Mouse (Mus musculus): ENCODE measurements around the gene Scnm1. TPM values are rescaled to one million over a fixed set of nuclear protein-coding genes. Genes with fewer than 3 reads are reported as not detected.
A peak's percentile ranks its signal among the peaks of the same experiment; 100 is the strongest.
"Not testable (repeated sequence)": the region's sequence is repeated elsewhere in the genome, so short reads cannot be mapped to it uniquely, and the experiment has no call there.

The Scnm1 gene
- polyA plus RNA-seq, 1 experiment from 2014 or later, result 52.7 TPM

GRCm38 (mm10) chr3:95133176-95133575, 635 bp downstream of the Scnm1 start:
- no peaks in the 10 kb centered on the region for H3K27me3 ChIP-seq (replicated peaks)
- H3K9me3 ChIP-seq (replicated peaks), result no peaks in the 10 kb centered on the region
- ATAC-seq (ENCODE audit: insufficient number of reproducible peaks, low FRiP score), result no peak
- peaks cover 19% of the 10 kb centered on the region for H3K4me1 ChIP-seq (replicated peaks)
- 0 out of 2 replicates have a peak overlapping the region, but pooled peaks have one; percentile 80 for H3K27ac ChIP-seq (ENCODE audit: poor library complexity, severe bottlenecking)
- H3K36me3 ChIP-seq, result peaks cover 33% of the 10 kb centered on the region
- WGBS, result 55% methylated on average over 11 of the region's 11 CpGs
- H3K4me3 ChIP-seq, result peak overlapping the region; percentile 85
- peak overlapping the region; percentile 87 for H3K9ac ChIP-seq
- peak overlapping the region; percentile 84 for H3K4me2 ChIP-seq

GRCm38 (mm10) chr3:95132389-95132788, 1.4 kb downstream of the Scnm1 start:
- peaks cover 19% of the 10 kb centered on the region for H3K4me1 ChIP-seq (replicated peaks)
- not testable (repeated sequence) for H3K27me3 ChIP-seq (replicated peaks); ATAC-seq (ENCODE audit: insufficient number of reproducible peaks, low FRiP score); H3K9me3 ChIP-seq (replicated peaks); H3K9ac ChIP-seq; H3K4me3 ChIP-seq; H3K27ac ChIP-seq (ENCODE audit: poor library complexity, severe bottlenecking); H3K4me2 ChIP-seq
- H3K36me3 ChIP-seq, result peaks cover 30% of the 10 kb centered on the region
- WGBS, result 78% methylated on average over 2 of the region's 2 CpGs

GRCm38 (mm10) chr3:95130081-95130480, 3.7 kb downstream of the Scnm1 start:
- 87% methylated on average over 5 of the region's 5 CpGs for WGBS
- H3K4me3 ChIP-seq, result no peak overlapping the region
- H3K9ac ChIP-seq, result no peak overlapping the region
- H3K27me3 ChIP-seq (replicated peaks), result no peaks in the 10 kb centered on the region
- no peaks in the 10 kb centered on the region for H3K9me3 ChIP-seq (replicated peaks)
- H3K36me3 ChIP-seq, result peaks cover 30% of the 10 kb centered on the region
- no peak for ATAC-seq (ENCODE audit: insufficient number of reproducible peaks, low FRiP score)
- no peak overlapping the region for H3K27ac ChIP-seq (ENCODE audit: poor library complexity, severe bottlenecking)
- H3K4me1 ChIP-seq (replicated peaks), result peaks cover 13% of the 10 kb centered on the region
- H3K4me2 ChIP-seq, result no peak overlapping the region

- Histone ChIP-seq H3K27ac (ENCODE audit: poor library complexity, severe bottlenecking) (no peak overlapping the region), H3K36me3 (peaks cover 30% of the 10 kb centered on the region), H3K4me2 (no peak overlapping the region), H3K9me3 (replicated peaks) (no peaks in the 10 kb centered on the region), H3K9ac (no peak overlapping the region), H3K4me1 (replicated peaks) (peaks cover 18% of the 10 kb centered on the region), H3K4me3 (no peak overlapping the region), H3K27me3 (replicated peaks) (no peaks in the 10 kb centered on the region)
- 63% methylated on average over 6 of the region's 6 CpGs for WGBS
- ATAC-seq (ENCODE audit: insufficient number of reproducible peaks, low FRiP score), result no peak
These were observed 4.6 kb downstream of the Scnm1 start for GRCm38 (mm10) chr3:95129226-95129651.

GRCm38 (mm10) chr3:95124972-95125371, 8.8 kb downstream of the Scnm1 start:
- 16% methylated on average over 5 of the region's 5 CpGs for WGBS
- no peak overlapping the region for H3K4me2 ChIP-seq
- 0 out of 2 replicates have a peak overlapping the region, but pooled peaks have one; percentile 8 for H3K9ac ChIP-seq
- peak; percentile 65; the same call in 1 of the 2 replicates for ATAC-seq (ENCODE audit: insufficient number of reproducible peaks, low FRiP score)
- no peaks in the 10 kb centered on the region for H3K27me3 ChIP-seq (replicated peaks)
- peaks cover 14% of the 10 kb centered on the region for H3K4me1 ChIP-seq (replicated peaks)
- peaks cover 40% of the 10 kb centered on the region for H3K36me3 ChIP-seq
- H3K9me3 ChIP-seq (replicated peaks), result no peaks in the 10 kb centered on the region
- H3K27ac ChIP-seq (ENCODE audit: poor library complexity, severe bottlenecking), result no peak overlapping the region; the same call in 1 of the 2 replicates
- no peak overlapping the region for H3K4me3 ChIP-seq

- H3K27ac ChIP-seq (ENCODE audit: poor library complexity, severe bottlenecking), result peak within 1 kb of the TSS; percentile 22; the same call in 1 of the 2 replicates
- no peak within 1 kb of the TSS for H3K4me3 ChIP-seq
- H3K4me1 ChIP-seq (replicated peaks), result peaks cover 14% of the 10 kb centered on the region
- no peak within 1 kb of the TSS for H3K4me2 ChIP-seq
- WGBS, result 53% methylated on average over 6 of the region's 6 CpGs
- 0 out of 2 replicates have a peak within 1 kb of the TSS, but pooled peaks have one; percentile 8 for H3K9ac ChIP-seq
- no peak; the same call in 1 of the 2 replicates for ATAC-seq (ENCODE audit: insufficient number of reproducible peaks, low FRiP score)
- H3K9me3 ChIP-seq (replicated peaks), result no peaks in the 10 kb centered on the region
- peaks cover 40% of the 10 kb centered on the region for H3K36me3 ChIP-seq
- no peaks in the 10 kb centered on the region for H3K27me3 ChIP-seq (replicated peaks)
These were observed 9.6 kb downstream of the Scnm1 start, which contains the start of gene Tmod4 for GRCm38 (mm10) chr3:95124246-95124645. TSS of gene Tmod4 (plus strand) at chr3:95124476.

GRCm38 (mm10) chr3:95121580-95121979, 12.2 kb downstream of the Scnm1 start:
- peak; percentile 41; the same call in 1 of the 2 replicates for ATAC-seq (ENCODE audit: insufficient number of reproducible peaks, low FRiP score)
- Histone ChIP-seq H3K36me3 (peaks cover 55% of the 10 kb centered on the region), H3K4me1 (replicated peaks) (peaks cover 14% of the 10 kb centered on the region), H3K9me3 (replicated peaks) (no peaks in the 10 kb centered on the region), H3K27me3 (replicated peaks) (no peaks in the 10 kb centered on the region), H3K4me3 (no peak overlapping the region), H3K9ac (no peak overlapping the region), H3K27ac (ENCODE audit: poor library complexity, severe bottlenecking) (peak overlapping the region; percentile 50), H3K4me2 (no peak overlapping the region)
- WGBS, result 52% methylated on average over 6 of the region's 6 CpGs

GRCm38 (mm10) chr3:95117751-95118150, 16.1 kb downstream of the Scnm1 start:
- no peak overlapping the region for H3K9ac ChIP-seq
- no peak overlapping the region for H3K27ac ChIP-seq (ENCODE audit: poor library complexity, severe bottlenecking)
- H3K4me3 ChIP-seq, result no peak overlapping the region
- peaks cover 75% of the 10 kb centered on the region for H3K36me3 ChIP-seq
- H3K9me3 ChIP-seq (replicated peaks), result no peaks in the 10 kb centered on the region
- no peaks in the 10 kb centered on the region for H3K27me3 ChIP-seq (replicated peaks)
- 84% methylated on average over 2 of the region's 2 CpGs for WGBS
- peaks cover 1% of the 10 kb centered on the region; the same call in 1 of the 2 replicates for H3K4me1 ChIP-seq (replicated peaks)
- no peak overlapping the region for H3K4me2 ChIP-seq
- ATAC-seq (ENCODE audit: insufficient number of reproducible peaks, low FRiP score), result no peak

- no peak for ATAC-seq (ENCODE audit: insufficient number of reproducible peaks, low FRiP score)
- peaks cover 28% of the 10 kb centered on the region for H3K36me3 ChIP-seq
- H3K27me3 ChIP-seq (replicated peaks), result no peaks in the 10 kb centered on the region
- no peak overlapping the region; the same call in 1 of the 2 replicates for H3K4me2 ChIP-seq
- WGBS, result 96% methylated on average over 1 of the region's 1 CpGs
- H3K4me3 ChIP-seq, result 0 out of 2 replicates have a peak overlapping the region, but pooled peaks have one; percentile 22
- H3K9me3 ChIP-seq (replicated peaks), result no peaks in the 10 kb centered on the region
- no peak overlapping the region for H3K27ac ChIP-seq (ENCODE audit: poor library complexity, severe bottlenecking)
- no peak overlapping the region for H3K9ac ChIP-seq
- H3K4me1 ChIP-seq (replicated peaks), result peaks cover 16% of the 10 kb centered on the region
These were observed 21.1 kb downstream of the Scnm1 start for GRCm38 (mm10) chr3:95112760-95113159.

GRCm38 (mm10) chr3:95110911-95111726, 22.7 kb downstream of the Scnm1 start, which contains the start of gene Vps72:
TSS of gene Vps72 (plus strand) at chr3:95111022.
- WGBS, result under 1% methylated on average over 54 of the region's 54 CpGs
- Histone ChIP-seq H3K4me3 (peak within 1 kb of the TSS; percentile 84), H3K27me3 (replicated peaks) (no peaks in the 10 kb centered on the region), H3K9me3 (replicated peaks) (no peaks in the 10 kb centered on the region), H3K4me1 (replicated peaks) (peaks cover 16% of the 10 kb centered on the region), H3K36me3 (peaks cover 19% of the 10 kb centered on the region), H3K9ac (peak within 1 kb of the TSS; percentile 83), H3K27ac (ENCODE audit: poor library complexity, severe bottlenecking) (peak within 1 kb of the TSS; percentile 97), H3K4me2 (peak within 1 kb of the TSS; percentile 64)
- ATAC-seq (ENCODE audit: insufficient number of reproducible peaks, low FRiP score), result peak; percentile 76

GRCm38 (mm10) chr3:95107898-95108297, 25.9 kb downstream of the Scnm1 start:
- Histone ChIP-seq H3K9ac (no peak overlapping the region), H3K9me3 (replicated peaks) (no peaks in the 10 kb centered on the region), H3K4me2 (no peak overlapping the region), H3K27me3 (replicated peaks) (no peaks in the 10 kb centered on the region), H3K27ac (ENCODE audit: poor library complexity, severe bottlenecking) (no peak overlapping the region), H3K4me1 (replicated peaks) (peaks cover 27% of the 10 kb centered on the region), H3K36me3 (peaks cover 4% of the 10 kb centered on the region), H3K4me3 (no peak overlapping the region; the same call in 1 of the 2 replicates)
- 60% methylated on average over 2 of the region's 2 CpGs for WGBS
- no peak for ATAC-seq (ENCODE audit: insufficient number of reproducible peaks, low FRiP score)

Measured in heart, embryonic 12.5 days (tissue).